Mouse (Mus musculus) telencephalon, adult 2 months (tissue): ENCODE measurements around the gene Clstn3.
"Not testable (repeated sequence)": the region's sequence is repeated elsewhere in the genome, so short reads cannot be mapped to it uniquely, and the experiment has no call there.

ENCODE experiments used
- DNase-seq: peaks from one replicate; pipeline ENCODE4 v3.0.0-alpha.2; 2011; ENCODE audit warnings: low read depth, low spot score

Gene Clstn3

GRCm38 (mm10) chr6:124464305-124465271 is at the start of gene Clstn3:
TSS of gene Clstn3 (minus strand) at chr6:124464794.
- peak; percentile 97 for DNase-seq

GRCm38 (mm10) chr6:124512355-124512836 is 47.8 kb upstream of the Clstn3 start, which contains the start of gene C1ra:
TSS of gene C1ra (plus strand) at chr6:124512405.
- no peak for DNase-seq

- no peak for DNase-seq
Observed at GRCm38 (mm10) chr6:124511936-124512335, 47.3 kb upstream of the Clstn3 start.

- DNase-seq = not testable (repeated sequence)
Observed at GRCm38 (mm10) chr6:124509192-124509591, 44.6 kb upstream of the Clstn3 start.

- DNase-seq = peak; percentile 35
Observed at GRCm38 (mm10) chr6:124508292-124508691, 43.7 kb upstream of the Clstn3 start.

- DNase-seq = no peak
Observed at GRCm38 (mm10) chr6:124506991-124507390, 42.4 kb upstream of the Clstn3 start.

GRCm38 (mm10) chr6:124505028-124505427 is 40.4 kb upstream of the Clstn3 start:
- no peak for DNase-seq

GRCm38 (mm10) chr6:124502021-124502420 is 37.4 kb upstream of the Clstn3 start:
- no peak for DNase-seq

- no peak for DNase-seq
Observed at GRCm38 (mm10) chr6:124501473-124501872, 36.9 kb upstream of the Clstn3 start.

GRCm38 (mm10) chr6:124499914-124500566 is 35.4 kb upstream of the Clstn3 start:
- DNase-seq = no peak

- no peak for DNase-seq
Observed at GRCm38 (mm10) chr6:124496054-124496453, 31.5 kb upstream of the Clstn3 start.

GRCm38 (mm10) chr6:124493886-124494285 is 29.3 kb upstream of the Clstn3 start:
- DNase-seq = no peak

- peak; percentile 16 for DNase-seq
Observed at GRCm38 (mm10) chr6:124492842-124493561, 28.4 kb upstream of the Clstn3 start, which contains the start of gene C1rl. TSS of gene C1rl (plus strand) at chr6:124493113.

- DNase-seq = no peak
Observed at GRCm38 (mm10) chr6:124491427-124491826, 26.8 kb upstream of the Clstn3 start.

- no peak for DNase-seq
Observed at GRCm38 (mm10) chr6:124488952-124489351, 24.4 kb upstream of the Clstn3 start.

- no peak for DNase-seq
Observed at GRCm38 (mm10) chr6:124487509-124487908, 22.9 kb upstream of the Clstn3 start.

- peak; percentile 33 for DNase-seq
Observed at GRCm38 (mm10) chr6:124485414-124486144, 21.0 kb upstream of the Clstn3 start.

GRCm38 (mm10) chr6:124484851-124485250 is 20.3 kb upstream of the Clstn3 start:
- DNase-seq = no peak

GRCm38 (mm10) chr6:124483831-124484230 is 19.2 kb upstream of the Clstn3 start:
- DNase-seq = not testable (repeated sequence)

GRCm38 (mm10) chr6:124481571-124481970 is 17.0 kb upstream of the Clstn3 start:
- no peak for DNase-seq

- DNase-seq = peak; percentile 23
Observed at GRCm38 (mm10) chr6:124480295-124480694, 15.7 kb upstream of the Clstn3 start.
